Mouse (Mus musculus) liver, adult 2 months (tissue): ENCODE results near the gene Prkch.

Experiments
- CTCF ChIP-seq: fragments of 200-500 bp; IDR thresholded peaks from 2 replicates; pipeline ENCODE4 v1.5.1; 2011; ENCODE audit warnings: low read depth, low read length, control low read depth
- POLR2A ChIP-seq: fragments of 200-500 bp; IDR thresholded peaks from 2 replicates; pipeline ENCODE4 v1.6.1; 2011; ENCODE audit warnings: low read length, control low read depth; ENCODE audit not compliant: insufficient read depth; ENCODE audit errors: extremely low read depth

DNA sequence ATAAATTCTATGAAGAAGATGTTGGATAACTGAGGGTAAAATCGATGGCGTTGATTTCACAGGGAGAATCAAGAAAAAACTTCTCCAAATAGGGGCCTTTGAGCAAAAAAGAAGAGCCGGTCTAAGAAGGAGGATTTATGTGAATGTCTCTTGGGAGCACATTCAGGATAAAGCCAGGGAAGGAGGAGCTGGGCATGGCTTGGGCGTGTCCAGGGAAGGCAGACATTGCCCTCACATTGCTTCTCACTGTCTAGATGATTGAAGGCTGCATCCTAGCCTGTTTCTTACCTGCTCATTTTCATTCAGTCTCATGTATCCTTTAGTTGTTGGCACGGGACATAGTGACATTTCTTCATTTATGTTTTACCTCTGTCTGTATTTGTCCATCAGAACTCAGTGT lies 146.5 kb downstream of the Prkch start:
- TF ChIP-seq POLR2A (no peak), CTCF (no peak)
